Mouse (Mus musculus): ENCODE measurements around the gene Cst8. TPM values are rescaled to one million over a fixed set of nuclear protein-coding genes. Genes with fewer than 3 reads are reported as not detected.

The Cst8 gene
- polyA plus RNA-seq, 1 experiment from 2014 or later: not detected

DNA sequence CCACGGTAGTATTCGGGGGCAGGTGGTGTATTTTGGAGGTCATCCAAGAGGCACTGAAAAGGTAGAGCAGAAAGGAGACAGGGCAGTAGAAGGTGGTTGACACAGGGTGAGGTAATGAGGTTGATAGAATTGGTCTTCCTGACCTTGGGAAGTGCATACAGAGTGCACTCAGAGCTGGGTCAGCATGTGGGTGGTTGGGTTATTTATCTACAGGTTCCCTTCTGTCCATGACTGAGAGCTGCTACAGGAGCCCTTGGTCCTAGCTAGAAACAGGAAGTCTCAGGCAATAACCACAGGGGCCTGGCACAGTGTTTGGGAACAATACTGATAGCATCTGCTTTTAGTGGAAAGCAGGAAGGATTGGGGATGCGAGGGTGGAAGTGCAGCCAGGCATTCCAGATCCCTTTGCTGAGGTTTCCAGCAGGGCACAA, 2.9 kb downstream of the Cst8 start:
- Histone ChIP-seq H3K9ac (ENCODE audit: low read length) (no peak overlapping the region), H3K4me3 (ENCODE audit: low read depth, low read length) (no peak overlapping the region), H3K9me3 (ENCODE audit: control insufficient read depth, low read length) (no peaks in the 10 kb centered on the region), H3K27me3 (ENCODE audit: control insufficient read depth, insufficient read depth, low read length) (no peaks in the 10 kb centered on the region), H3K4me1 (ENCODE audit: control insufficient read depth, insufficient read depth, low read length) (no peaks in the 10 kb centered on the region), H3K27ac (ENCODE audit: low read depth, low read length) (no peak overlapping the region), H3K4me2 (no peak overlapping the region), H3K36me3 (ENCODE audit: control insufficient read depth, insufficient read depth, low read length) (no peaks in the 10 kb centered on the region)
- 82% methylated on average over 3 of the region's 3 CpGs for WGBS
- DNase-seq (ENCODE audit: low spot score, missing footprints) (no peak), ATAC-seq (ENCODE audit: low FRiP score) (no peak)

DNA sequence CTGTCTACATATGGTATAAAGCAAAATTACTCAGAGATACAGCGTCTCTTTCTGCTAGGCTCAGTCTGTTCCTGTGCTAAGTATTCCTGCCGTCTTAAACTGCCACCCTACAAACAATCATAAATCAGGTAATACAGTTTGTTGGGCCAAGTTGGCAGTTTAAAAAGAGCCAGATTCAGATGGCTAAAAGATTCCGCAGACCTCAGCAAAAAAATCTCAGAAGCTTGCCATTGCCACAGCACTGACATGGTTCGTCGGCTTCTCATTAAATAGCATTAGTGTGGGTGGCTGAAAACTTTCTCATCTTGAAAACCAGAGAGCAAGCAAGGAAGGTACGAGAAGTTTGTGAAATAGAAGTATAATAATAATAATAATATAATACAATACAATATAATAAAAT, 8.1 kb downstream of the Cst8 start:
- no peak overlapping the region for H3K4me3 ChIP-seq (ENCODE audit: low read depth, low read length)
- ATAC-seq (ENCODE audit: low FRiP score) (no peak), DNase-seq (ENCODE audit: low spot score, missing footprints) (no peak)
- no peak overlapping the region for H3K27ac ChIP-seq (ENCODE audit: low read depth, low read length)
- no peaks in the 10 kb centered on the region for H3K4me1 ChIP-seq (ENCODE audit: control insufficient read depth, insufficient read depth, low read length)
- no peaks in the 10 kb centered on the region for H3K9me3 ChIP-seq (ENCODE audit: control insufficient read depth, low read length)
- H3K36me3 ChIP-seq (ENCODE audit: control insufficient read depth, insufficient read depth, low read length): no peaks in the 10 kb centered on the region
- H3K27me3 ChIP-seq (ENCODE audit: control insufficient read depth, insufficient read depth, low read length): no peaks in the 10 kb centered on the region
- WGBS: 86% methylated on average over 6 of the region's 6 CpGs
- no peak overlapping the region for H3K9ac ChIP-seq (ENCODE audit: low read length)
- H3K4me2 ChIP-seq: no peak overlapping the region

DNA sequence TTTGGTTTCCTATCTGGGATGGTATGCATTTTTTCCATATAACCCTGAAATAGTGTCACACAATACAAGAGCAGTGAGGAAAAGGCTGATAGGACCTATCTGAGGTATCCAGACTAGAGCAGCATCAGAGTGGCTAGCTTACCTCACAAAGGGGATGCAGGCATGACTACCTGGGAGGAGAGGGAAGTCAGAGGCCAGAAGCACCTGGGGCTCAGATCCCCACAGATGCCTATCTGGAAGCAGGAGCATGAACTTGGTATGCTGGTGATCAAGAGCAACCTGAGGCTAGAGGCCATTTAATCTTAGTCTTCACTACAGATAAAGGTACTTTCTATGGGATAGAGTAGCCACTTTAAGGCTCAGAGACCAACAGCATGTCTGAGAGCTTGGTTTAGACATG, 21.3 kb downstream of the Cst8 start, which contains the start of gene Cst13:
Cst13 (plus strand) TSS at position 173 of the 400 bp plus-strand sequence.
- Histone ChIP-seq H3K4me2 (no peak within 1 kb of the TSS), H3K4me1 (ENCODE audit: control insufficient read depth, insufficient read depth, low read length) (peaks cover 3% of the 10 kb centered on the region; the same call in 1 of the 2 replicates), H3K27me3 (ENCODE audit: control insufficient read depth, insufficient read depth, low read length) (no peaks in the 10 kb centered on the region), H3K9me3 (ENCODE audit: control insufficient read depth, low read length) (no peaks in the 10 kb centered on the region), H3K9ac (ENCODE audit: low read length) (no peak within 1 kb of the TSS), H3K27ac (ENCODE audit: low read depth, low read length) (no peak within 1 kb of the TSS), H3K36me3 (ENCODE audit: control insufficient read depth, insufficient read depth, low read length) (no peaks in the 10 kb centered on the region), H3K4me3 (ENCODE audit: low read depth, low read length) (no peak within 1 kb of the TSS)
- ATAC-seq (ENCODE audit: low FRiP score) (no peak), DNase-seq (ENCODE audit: low spot score, missing footprints) (no peak)

DNA sequence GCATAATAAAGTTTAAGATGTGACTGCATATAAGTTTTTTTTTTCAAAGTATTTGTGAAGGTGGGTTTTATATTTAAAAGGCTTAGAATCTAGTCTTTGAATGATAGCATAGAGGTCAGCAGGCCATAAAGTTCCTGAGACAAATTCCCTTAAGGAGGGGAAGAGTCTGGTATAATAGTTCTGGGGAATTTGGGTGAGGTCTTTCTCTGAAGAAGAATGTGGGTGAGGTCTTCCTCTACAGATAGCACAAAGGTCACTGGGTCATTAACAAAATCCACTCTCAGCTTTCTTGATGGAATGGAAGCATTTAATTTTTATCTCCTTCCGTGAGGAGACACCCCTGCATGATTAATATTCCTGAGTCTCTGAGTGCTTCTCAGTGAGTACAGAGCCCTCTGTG, 27.4 kb downstream of the Cst8 start:
- DNase-seq (ENCODE audit: low spot score, missing footprints) (no peak), ATAC-seq (ENCODE audit: low FRiP score) (no peak)
- no peak overlapping the region for H3K27ac ChIP-seq (ENCODE audit: low read depth, low read length)
- H3K36me3 ChIP-seq (ENCODE audit: control insufficient read depth, insufficient read depth, low read length): no peaks in the 10 kb centered on the region
- no peaks in the 10 kb centered on the region for H3K27me3 ChIP-seq (ENCODE audit: control insufficient read depth, insufficient read depth, low read length)
- H3K4me2 ChIP-seq: no peak overlapping the region
- no peak overlapping the region for H3K4me3 ChIP-seq (ENCODE audit: low read depth, low read length)
- no peak overlapping the region for H3K9ac ChIP-seq (ENCODE audit: low read length)
- no peaks in the 10 kb centered on the region for H3K9me3 ChIP-seq (ENCODE audit: control insufficient read depth, low read length)
- no peaks in the 10 kb centered on the region for H3K4me1 ChIP-seq (ENCODE audit: control insufficient read depth, insufficient read depth, low read length)
- 78% methylated on average over 1 of the region's 1 CpGs for WGBS

DNA sequence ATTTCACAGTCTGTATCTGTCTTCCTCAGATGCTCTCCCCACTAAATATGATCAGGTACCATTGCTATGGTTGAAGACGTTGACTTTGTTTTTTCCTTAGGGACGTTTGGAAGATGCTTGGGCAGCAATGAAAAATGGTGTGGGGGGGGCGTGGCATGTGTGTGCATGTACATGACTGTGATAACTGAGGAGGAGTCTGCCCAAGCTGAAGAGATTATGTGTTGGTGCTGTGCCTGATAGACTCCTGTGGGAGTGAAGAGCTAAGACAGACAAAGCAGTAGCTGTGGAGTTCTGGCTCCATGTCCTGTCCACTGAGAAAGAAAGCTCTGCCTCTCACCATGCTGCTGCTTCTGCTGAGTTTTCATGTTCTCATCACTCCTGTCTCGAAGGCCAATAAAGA, 36.3 kb downstream of the Cst8 start, which contains the start of gene Cst9:
Cst9 (plus strand) TSS at position 236 of the 400 bp plus-strand sequence.
- no peaks in the 10 kb centered on the region for H3K4me1 ChIP-seq (ENCODE audit: control insufficient read depth, insufficient read depth, low read length)
- H3K4me2 ChIP-seq: no peak within 1 kb of the TSS
- DNase-seq (ENCODE audit: low spot score, missing footprints) (no peak), ATAC-seq (ENCODE audit: low FRiP score) (no peak)
- no peak within 1 kb of the TSS for H3K9ac ChIP-seq (ENCODE audit: low read length)
- H3K9me3 ChIP-seq (ENCODE audit: control insufficient read depth, low read length): no peaks in the 10 kb centered on the region
- no peak within 1 kb of the TSS for H3K4me3 ChIP-seq (ENCODE audit: low read depth, low read length)
- 79% methylated on average over 4 of the region's 4 CpGs for WGBS
- H3K27me3 ChIP-seq (ENCODE audit: control insufficient read depth, insufficient read depth, low read length): no peaks in the 10 kb centered on the region
- H3K36me3 ChIP-seq (ENCODE audit: control insufficient read depth, insufficient read depth, low read length): no peaks in the 10 kb centered on the region
- no peak within 1 kb of the TSS for H3K27ac ChIP-seq (ENCODE audit: low read depth, low read length)

DNA sequence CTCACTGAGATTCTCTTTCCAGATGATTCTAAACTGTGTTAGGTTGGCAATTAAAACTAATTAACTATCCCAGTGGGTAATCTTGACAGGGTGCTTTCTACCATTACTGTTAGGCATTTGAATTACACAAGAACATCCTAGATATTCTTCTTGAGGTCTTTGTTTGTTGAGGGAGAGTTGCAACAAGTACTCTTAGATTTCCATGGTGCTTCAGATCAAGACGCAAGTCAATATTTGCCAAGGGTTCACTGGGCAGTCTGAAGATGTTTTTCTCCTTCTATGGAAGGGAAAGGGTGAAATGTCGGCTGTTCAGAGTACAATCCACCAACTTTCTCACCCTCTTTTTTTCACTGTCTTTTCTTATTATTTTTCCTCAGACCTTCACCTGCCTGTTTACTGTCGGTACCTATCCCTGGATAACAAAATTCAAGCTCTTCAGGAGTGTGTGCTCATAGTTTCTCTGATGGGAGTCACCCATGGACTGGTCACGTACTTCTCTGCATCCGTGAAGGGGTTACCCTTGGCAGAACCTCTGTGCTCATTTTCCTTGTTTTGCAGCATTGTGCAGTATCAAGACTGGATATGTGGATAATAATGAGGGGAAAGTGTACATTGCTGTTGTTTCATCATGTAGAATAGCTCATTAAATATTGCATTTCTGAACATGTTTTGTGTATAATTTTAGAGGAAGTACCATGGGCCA, 39.6 kb downstream of the Cst8 start:
- no peak overlapping the region for H3K4me3 ChIP-seq (ENCODE audit: low read depth, low read length)
- ATAC-seq (ENCODE audit: low FRiP score): no peak
- DNase-seq (ENCODE audit: low spot score, missing footprints): no peak
- no peaks in the 10 kb centered on the region for H3K36me3 ChIP-seq (ENCODE audit: control insufficient read depth, insufficient read depth, low read length)
- no peak overlapping the region for H3K9ac ChIP-seq (ENCODE audit: low read length)
- 85% methylated on average over 5 of the region's 5 CpGs for WGBS
- H3K27me3 ChIP-seq (ENCODE audit: control insufficient read depth, insufficient read depth, low read length): no peaks in the 10 kb centered on the region
- H3K4me1 ChIP-seq (ENCODE audit: control insufficient read depth, insufficient read depth, low read length): no peaks in the 10 kb centered on the region
- no peak overlapping the region for H3K27ac ChIP-seq (ENCODE audit: low read depth, low read length)
- no peak overlapping the region for H3K4me2 ChIP-seq
- no peaks in the 10 kb centered on the region for H3K9me3 ChIP-seq (ENCODE audit: control insufficient read depth, low read length)

DNA sequence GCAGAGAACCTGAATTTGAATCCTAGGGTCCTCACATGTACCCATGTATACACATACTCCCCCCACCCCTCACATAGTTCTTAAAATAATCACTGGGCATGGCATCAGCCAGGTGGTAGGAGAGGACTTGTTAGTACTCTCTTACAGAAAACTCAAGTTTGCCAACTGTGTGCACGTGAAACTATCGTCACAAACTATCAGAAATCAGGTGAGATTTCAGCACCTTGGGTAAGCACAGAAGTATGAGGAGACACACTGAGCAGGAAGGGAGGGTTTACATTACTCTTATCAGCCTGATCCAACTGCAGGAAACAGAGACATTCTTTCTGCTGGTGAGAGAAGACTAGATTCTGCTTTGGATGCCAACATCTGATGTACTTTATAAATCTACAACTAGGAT, 40.6 kb downstream of the Cst8 start:
- no peaks in the 10 kb centered on the region for H3K9me3 ChIP-seq (ENCODE audit: control insufficient read depth, low read length)
- 90% methylated on average over 2 of the region's 2 CpGs for WGBS
- ATAC-seq (ENCODE audit: low FRiP score) (no peak), DNase-seq (ENCODE audit: low spot score, missing footprints) (no peak)
- no peaks in the 10 kb centered on the region for H3K4me1 ChIP-seq (ENCODE audit: control insufficient read depth, insufficient read depth, low read length)
- H3K27me3 ChIP-seq (ENCODE audit: control insufficient read depth, insufficient read depth, low read length): no peaks in the 10 kb centered on the region
- no peak overlapping the region for H3K4me3 ChIP-seq (ENCODE audit: low read depth, low read length)
- H3K4me2 ChIP-seq: no peak overlapping the region
- H3K9ac ChIP-seq (ENCODE audit: low read length): no peak overlapping the region
- no peak overlapping the region for H3K27ac ChIP-seq (ENCODE audit: low read depth, low read length)
- no peaks in the 10 kb centered on the region for H3K36me3 ChIP-seq (ENCODE audit: control insufficient read depth, insufficient read depth, low read length)

DNA sequence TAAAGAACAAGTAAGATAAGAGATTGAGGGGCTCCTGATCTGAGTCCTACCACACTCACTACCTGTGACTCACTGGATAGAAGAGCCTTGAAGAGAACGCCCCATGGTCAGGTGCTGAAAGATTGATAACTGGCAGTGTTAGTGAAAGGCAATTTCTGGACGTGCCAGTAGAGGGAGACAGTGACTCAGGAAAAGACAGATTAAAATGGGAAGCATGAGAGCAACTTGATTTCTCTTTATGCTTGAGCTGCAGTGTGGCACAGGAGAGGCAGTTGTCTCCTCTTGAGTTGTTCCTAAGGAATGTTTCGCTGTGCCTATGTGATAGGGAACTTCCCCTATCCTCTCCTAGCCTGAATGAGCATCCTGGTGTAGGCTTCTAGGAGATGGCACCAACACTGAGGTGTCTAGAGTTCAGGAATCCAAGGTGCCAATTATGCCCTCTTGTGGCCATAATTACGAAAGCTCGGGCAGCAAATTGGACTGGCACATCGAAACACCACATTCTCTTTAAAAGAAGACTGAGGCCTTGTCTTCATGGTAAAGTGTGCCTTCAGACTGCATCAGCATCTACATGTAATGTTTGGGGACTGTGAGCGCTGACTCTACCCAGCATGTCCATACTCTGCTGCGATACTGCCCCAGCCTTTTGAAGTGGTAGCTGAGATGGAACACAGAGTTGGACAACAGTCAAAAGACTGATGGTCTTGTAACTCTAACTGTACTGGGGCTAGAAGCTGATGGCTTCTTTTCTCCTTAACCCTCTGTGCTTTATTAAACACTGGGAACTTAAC, 52.7 kb downstream of the Cst8 start:
- Histone ChIP-seq H3K9me3 (ENCODE audit: control insufficient read depth, low read length) (no peaks in the 10 kb centered on the region), H3K36me3 (ENCODE audit: control insufficient read depth, insufficient read depth, low read length) (no peaks in the 10 kb centered on the region), H3K4me3 (ENCODE audit: low read depth, low read length) (no peak overlapping the region), H3K9ac (ENCODE audit: low read length) (no peak overlapping the region), H3K27me3 (ENCODE audit: control insufficient read depth, insufficient read depth, low read length) (no peaks in the 10 kb centered on the region), H3K27ac (ENCODE audit: low read depth, low read length) (no peak overlapping the region), H3K4me1 (ENCODE audit: control insufficient read depth, insufficient read depth, low read length) (no peaks in the 10 kb centered on the region), H3K4me2 (no peak overlapping the region)
- ATAC-seq (ENCODE audit: low FRiP score) (peak; percentile 83), DNase-seq (ENCODE audit: low spot score, missing footprints) (peak; percentile 95)
- 51% methylated on average over 8 of the region's 8 CpGs for WGBS
